Mouse (Mus musculus): ENCODE results near the gene Tcf7. TPM values are rescaled to one million over a fixed set of nuclear protein-coding genes. Genes with fewer than 3 reads are reported as not detected.

Tcf7 gene
- total and polyA plus RNA-seq, 3 experiments: 0.73 to 3.1 (median 0.96) TPM

GRCm38 (mm10) chr11:52252692-52253091 is 30.1 kb downstream of the Tcf7 start:
- WGBS: 56% methylated on average over 1 of the region's 1 CpGs
- intact Hi-C loops (cut with DNase I): no loop called here
- no peaks in the 10 kb centered on the region for H3K36me3 ChIP-seq (ENCODE audit: control insufficient read depth, insufficient read depth, low read length)
- no peaks in the 10 kb centered on the region for H3K79me2 ChIP-seq (replicated peaks; ENCODE audit: control insufficient read depth, insufficient read depth, low read length)
- no peak overlapping the region for H3K27ac ChIP-seq
- H3K9ac ChIP-seq (ENCODE audit: low read depth, low read length): no peak overlapping the region
- DNase-seq: no peak
- TF ChIP-seq POLR2A (IDR thresholded peaks at IDR 0.05; ENCODE audit: insufficient read depth, low read depth, low read length): no peak
- no peak for TF ChIP-seq CTCF (IDR thresholded peaks at IDR 0.05)
- no peak for TF ChIP-seq EP300 (IDR thresholded peaks at IDR 0.05; ENCODE audit: insufficient read depth, low read depth, low read length)
- no peaks in the 10 kb centered on the region for H3K27me3 ChIP-seq (ENCODE audit: control insufficient read depth, insufficient read depth, low read length)
- H3K4me1 ChIP-seq (ENCODE audit: control insufficient read depth, insufficient read depth, low read length): peaks cover 5% of the 10 kb centered on the region
- no peak overlapping the region for H3K4me3 ChIP-seq

GRCm38 (mm10) chr11:52251770-52252169 is 31.0 kb downstream of the Tcf7 start:
- WGBS: 55% methylated on average over 5 of the region's 5 CpGs
- Histone ChIP-seq H3K79me2 (replicated peaks; ENCODE audit: control insufficient read depth, insufficient read depth, low read length) (no peaks in the 10 kb centered on the region), H3K9ac (ENCODE audit: low read depth, low read length) (no peak overlapping the region), H3K4me1 (ENCODE audit: control insufficient read depth, insufficient read depth, low read length) (peaks cover 5% of the 10 kb centered on the region), H3K27ac (no peak overlapping the region), H3K27me3 (ENCODE audit: control insufficient read depth, insufficient read depth, low read length) (no peaks in the 10 kb centered on the region), H3K4me3 (no peak overlapping the region), H3K36me3 (ENCODE audit: control insufficient read depth, insufficient read depth, low read length) (no peaks in the 10 kb centered on the region)
- no peak for DNase-seq
- intact Hi-C loops (cut with DNase I): no loop called here
- TF ChIP-seq CTCF (IDR thresholded peaks at IDR 0.05) (no peak), EP300 (IDR thresholded peaks at IDR 0.05; ENCODE audit: insufficient read depth, low read depth, low read length) (no peak), POLR2A (IDR thresholded peaks at IDR 0.05; ENCODE audit: insufficient read depth, low read depth, low read length) (no peak)

GRCm38 (mm10) chr11:52249452-52249851 is 33.4 kb downstream of the Tcf7 start:
- H3K9ac ChIP-seq (ENCODE audit: low read depth, low read length): no peak overlapping the region
- intact Hi-C loops (cut with DNase I): no loop called here
- no peaks in the 10 kb centered on the region for H3K36me3 ChIP-seq (ENCODE audit: control insufficient read depth, insufficient read depth, low read length)
- no peaks in the 10 kb centered on the region for H3K27me3 ChIP-seq (ENCODE audit: control insufficient read depth, insufficient read depth, low read length)
- no peak for TF ChIP-seq CTCF (IDR thresholded peaks at IDR 0.05)
- TF ChIP-seq POLR2A (IDR thresholded peaks at IDR 0.05; ENCODE audit: insufficient read depth, low read depth, low read length): no peak
- TF ChIP-seq EP300 (IDR thresholded peaks at IDR 0.05; ENCODE audit: insufficient read depth, low read depth, low read length): no peak
- H3K27ac ChIP-seq: no peak overlapping the region
- 97% methylated on average over 2 of the region's 2 CpGs for WGBS
- H3K79me2 ChIP-seq (replicated peaks; ENCODE audit: control insufficient read depth, insufficient read depth, low read length): no peaks in the 10 kb centered on the region
- peaks cover 5% of the 10 kb centered on the region for H3K4me1 ChIP-seq (ENCODE audit: control insufficient read depth, insufficient read depth, low read length)
- no peak overlapping the region for H3K4me3 ChIP-seq
- DNase-seq: no peak

- Histone ChIP-seq H3K4me3 (no peak overlapping the region), H3K79me2 (replicated peaks; ENCODE audit: control insufficient read depth, insufficient read depth, low read length) (peaks cover 4% of the 10 kb centered on the region; the same call in 1 of the 2 replicates), H3K36me3 (ENCODE audit: control insufficient read depth, insufficient read depth, low read length) (peaks cover 16% of the 10 kb centered on the region), H3K4me1 (ENCODE audit: control insufficient read depth, insufficient read depth, low read length) (no peaks in the 10 kb centered on the region; the same call in 1 of the 2 replicates), H3K9ac (ENCODE audit: low read depth, low read length) (no peak overlapping the region), H3K27ac (no peak overlapping the region), H3K27me3 (ENCODE audit: control insufficient read depth, insufficient read depth, low read length) (no peaks in the 10 kb centered on the region)
- TF ChIP-seq POLR2A (IDR thresholded peaks at IDR 0.05; ENCODE audit: insufficient read depth, low read depth, low read length) (no peak), EP300 (IDR thresholded peaks at IDR 0.05; ENCODE audit: insufficient read depth, low read depth, low read length) (no peak), CTCF (IDR thresholded peaks at IDR 0.05) (no peak)
- DNase-seq: no peak
- intact Hi-C loops (cut with DNase I): no loop called here
- WGBS: 85% methylated on average over 4 of the region's 4 CpGs
Observed at GRCm38 (mm10) chr11:52240898-52241542, 41.8 kb downstream of the Tcf7 start.

GRCm38 (mm10) chr11:52234509-52234908 is 48.3 kb downstream of the Tcf7 start:
- no peak overlapping the region for H3K9ac ChIP-seq (ENCODE audit: low read depth, low read length)
- no peak overlapping the region; the same call in 1 of the 2 replicates for H3K27ac ChIP-seq
- peaks cover 11% of the 10 kb centered on the region for H3K4me1 ChIP-seq (ENCODE audit: control insufficient read depth, insufficient read depth, low read length)
- no peak for DNase-seq
- H3K36me3 ChIP-seq (ENCODE audit: control insufficient read depth, insufficient read depth, low read length): peaks cover 29% of the 10 kb centered on the region
- TF ChIP-seq POLR2A (IDR thresholded peaks at IDR 0.05; ENCODE audit: insufficient read depth, low read depth, low read length) (no peak), CTCF (IDR thresholded peaks at IDR 0.05) (no peak), EP300 (IDR thresholded peaks at IDR 0.05; ENCODE audit: insufficient read depth, low read depth, low read length) (no peak)
- intact Hi-C loops (cut with DNase I): no loop called here
- H3K4me3 ChIP-seq: no peak overlapping the region
- H3K79me2 ChIP-seq (replicated peaks; ENCODE audit: control insufficient read depth, insufficient read depth, low read length): peaks cover 5% of the 10 kb centered on the region
- H3K27me3 ChIP-seq (ENCODE audit: control insufficient read depth, insufficient read depth, low read length): no peaks in the 10 kb centered on the region

GRCm38 (mm10) chr11:52233906-52234305 is 48.9 kb downstream of the Tcf7 start:
- Histone ChIP-seq H3K9ac (ENCODE audit: low read depth, low read length) (no peak overlapping the region), H3K4me3 (no peak overlapping the region), H3K79me2 (replicated peaks; ENCODE audit: control insufficient read depth, insufficient read depth, low read length) (peaks cover 5% of the 10 kb centered on the region), H3K27me3 (ENCODE audit: control insufficient read depth, insufficient read depth, low read length) (no peaks in the 10 kb centered on the region), H3K4me1 (ENCODE audit: control insufficient read depth, insufficient read depth, low read length) (peaks cover 11% of the 10 kb centered on the region), H3K27ac (no peak overlapping the region), H3K36me3 (ENCODE audit: control insufficient read depth, insufficient read depth, low read length) (peaks cover 29% of the 10 kb centered on the region)
- intact Hi-C loops (cut with DNase I): no loop called here
- DNase-seq: no peak
- 76% methylated on average over 1 of the region's 1 CpGs for WGBS
- no peak for TF ChIP-seq EP300 (IDR thresholded peaks at IDR 0.05; ENCODE audit: insufficient read depth, low read depth, low read length)

Measured in heart, adult 2 months (tissue).